Mouse (Mus musculus) ES-Bruce4 (cell line): ENCODE measurements around the gene Ceacam15.

Source experiments
- CTCF ChIP-seq: IDR thresholded peaks from one replicate; pipeline ENCODE4 v1.8.1; 2011; ENCODE audit warnings: low read depth, low read length
- EP300 ChIP-seq: IDR thresholded peaks from 2 replicates; pipeline ENCODE4 v1.6.1; 2011; ENCODE audit warnings: low read depth, low read length; ENCODE audit not compliant: insufficient read depth
- POLR2A ChIP-seq: IDR thresholded peaks from one replicate; pipeline ENCODE4 v1.8.1; 2011; ENCODE audit warnings: low read length; ENCODE audit not compliant: insufficient read depth

GRCm38 (mm10) chr7:16712633-16713415 is 37.3 kb upstream of the Ceacam15 start:
- no peak for TF ChIP-seq POLR2A
- TF ChIP-seq CTCF: peak; percentile 59
- TF ChIP-seq EP300: 0 out of 2 replicates have a peak, but pooled peaks have one; percentile 35
